Mouse (Mus musculus) intestine, postnatal 0 days (tissue): ENCODE results near the gene Igfn1. TPM values are rescaled to one million over a fixed set of nuclear protein-coding genes. Genes with fewer than 3 reads are reported as not detected.

ENCODE experiments used
- ATAC-seq: fragments of 200-750 bp; cut with Nextera tagmentation; 2 replicates; pipeline ENCODE4 v1.8.0; 2017; ENCODE audit warnings: mild to moderate bottlenecking, moderate TSS enrichment, moderate library complexity
- H3K27ac ChIP-seq: fragments of 300-500 bp; sonication (generic); 2 replicates; pipeline ENCODE4 v1.5.1; 2014; ENCODE audit warnings: mild to moderate bottlenecking, low read depth, low read length, moderate library complexity
- H3K27me3 ChIP-seq: fragments of 300-500 bp; sonication (generic); replicated peaks from 2 replicates; pipeline ENCODE4 v1.6.1; 2014; ENCODE audit warnings: low read length, mixed read lengths; ENCODE audit not compliant: control insufficient read depth, insufficient read depth
- H3K36me3 ChIP-seq: fragments of 300-500 bp; sonication (generic); 2 replicates; pipeline ENCODE4 v1.6.1; 2014; ENCODE audit warnings: mild to moderate bottlenecking, moderate library complexity; ENCODE audit not compliant: control insufficient read depth, insufficient read depth
- H3K4me1 ChIP-seq: fragments of 300-500 bp; sonication (generic); replicated peaks from 2 replicates; pipeline ENCODE4 v1.6.1; 2014; ENCODE audit warnings: antibody characterized with exemption, low read length, mixed read lengths; ENCODE audit not compliant: control insufficient read depth, insufficient read depth
- H3K4me2 ChIP-seq: fragments of 300-500 bp; sonication (generic); replicated peaks from 2 replicates; pipeline ENCODE4 v1.6.1; 2014; ENCODE audit warnings: low read depth, mild to moderate bottlenecking, moderate library complexity
- H3K4me3 ChIP-seq: fragments of 300-500 bp; sonication (generic); 2 replicates; pipeline ENCODE4 v1.5.1; 2014; ENCODE audit warnings: low read depth, low read length
- H3K9ac ChIP-seq: fragments of 300-500 bp; sonication (generic); 2 replicates; pipeline ENCODE4 v1.6.1; 2014; ENCODE audit warnings: mild to moderate bottlenecking, low read depth, low read length
- H3K9me3 ChIP-seq: fragments of 300-500 bp; sonication (generic); 2 replicates; pipeline ENCODE4 v1.6.1; 2016; ENCODE audit warnings: mixed run types; ENCODE audit not compliant: control insufficient read depth
- CTCF ChIP-seq: sonication (generic); IDR thresholded peaks from 2 replicates; pipeline ENCODE4 v1.5.1; 2016; ENCODE audit warnings: low read depth, mild to moderate bottlenecking, control low read depth, antibody characterized with exemption, moderate library complexity
- WGBS: fragments of 180-500 bp; shearing (Covaris S2); extraction: QIAGEN DNeasy Blood & Tissue Kit; methylation state at CpG from one replicate; pipeline ENCODE4 v1.1.7; 2014; 5-methylcytosine and 5-hydroxymethylcytosine counted together
- polyA plus RNA-seq: library from polyadenylated mRNA; unstranded; fragments of >200 nt; fragmentation: Nextera tagmentation; extraction: Ambion mirVana; gene quantifications from 2 replicates; pipeline ENCODE4 v1.2.1, GENCODE M21; 2015

Igfn1 gene
- polyA plus RNA-seq, 1 experiment from 2014 or later: 0.09 TPM

DNA sequence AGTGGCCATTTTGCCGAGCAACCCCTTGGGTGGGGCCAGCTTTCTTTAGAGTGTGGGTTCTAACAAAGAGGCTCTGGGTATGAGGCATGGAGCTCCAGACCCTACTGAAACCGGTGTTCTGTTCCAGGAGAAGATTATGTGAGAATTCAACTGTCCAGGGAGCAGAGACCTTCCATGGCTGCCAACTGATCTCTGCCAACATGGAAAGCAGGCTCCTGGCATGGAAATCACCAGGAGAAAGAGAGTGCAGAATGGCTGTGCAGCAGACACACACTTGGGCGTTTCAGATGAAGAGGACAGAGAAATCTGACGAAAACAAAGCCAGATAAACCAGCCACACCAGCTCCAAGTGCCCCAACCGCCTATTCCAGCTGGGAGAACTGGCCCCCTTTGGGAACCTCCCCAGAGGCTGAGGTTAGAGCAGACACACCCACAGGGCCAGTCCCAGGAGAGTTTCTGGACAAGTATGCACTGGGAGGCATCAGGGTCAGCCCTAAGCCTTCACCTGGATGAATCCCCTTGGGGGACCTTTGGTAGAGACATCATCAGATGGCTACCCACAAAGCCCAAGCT is 89.6 kb downstream of the Igfn1 start:
- TF ChIP-seq CTCF: no peak
- no peak for ATAC-seq
- H3K4me2 ChIP-seq: no peak overlapping the region

GRCm38 (mm10) chr1:135913657-135914056 is 92.5 kb downstream of the Igfn1 start:
- WGBS: 62% methylated on average over 4 of the region's 4 CpGs
- no peak for TF ChIP-seq CTCF
- no peak overlapping the region for H3K4me2 ChIP-seq

More for the DNA sequence above, 89.6 kb downstream of the Igfn1 start:
- Histone ChIP-seq H3K4me3 (no peak overlapping the region), H3K27ac (no peak overlapping the region), H3K27me3 (peaks cover 54% of the 10 kb centered on the region), H3K36me3 (no peaks in the 10 kb centered on the region), H3K4me1 (no peaks in the 10 kb centered on the region), H3K9me3 (no peaks in the 10 kb centered on the region), H3K9ac (no peak overlapping the region)
- WGBS: 25% methylated on average over 5 of the region's 5 CpGs

GRCm38 (mm10) chr1:135909381-135909780 is 96.8 kb downstream of the Igfn1 start:
- Histone ChIP-seq H3K4me2 (no peak overlapping the region), H3K4me1 (no peaks in the 10 kb centered on the region), H3K4me3 (no peak overlapping the region), H3K36me3 (no peaks in the 10 kb centered on the region), H3K9me3 (no peaks in the 10 kb centered on the region), H3K9ac (no peak overlapping the region), H3K27me3 (0 out of 2 replicates have a peak, but pooled peaks cover 4% of the 10 kb centered on the region), H3K27ac (no peak overlapping the region)
- no peak for TF ChIP-seq CTCF
- 17% methylated on average over 6 of the region's 6 CpGs for WGBS
- ATAC-seq: no peak

More at GRCm38 (mm10) chr1:135913657-135914056, 92.5 kb downstream of the Igfn1 start:
- Histone ChIP-seq H3K4me3 (no peak overlapping the region), H3K4me1 (no peaks in the 10 kb centered on the region), H3K9ac (no peak overlapping the region), H3K36me3 (no peaks in the 10 kb centered on the region), H3K27ac (no peak overlapping the region), H3K9me3 (no peaks in the 10 kb centered on the region), H3K27me3 (peaks cover 38% of the 10 kb centered on the region)
- ATAC-seq: no peak

GRCm38 (mm10) chr1:135906736-135907135 is 99.4 kb downstream of the Igfn1 start:
- H3K27ac ChIP-seq: no peak overlapping the region
- H3K36me3 ChIP-seq: no peaks in the 10 kb centered on the region
- WGBS: 66% methylated on average over 11 of the region's 11 CpGs
- 0 out of 2 replicates have a peak, but pooled peaks cover 4% of the 10 kb centered on the region for H3K27me3 ChIP-seq
- H3K4me3 ChIP-seq: no peak overlapping the region
- H3K4me2 ChIP-seq: no peak overlapping the region
- ATAC-seq: no peak
- no peak overlapping the region for H3K9ac ChIP-seq
- H3K9me3 ChIP-seq: no peaks in the 10 kb centered on the region
- H3K4me1 ChIP-seq: no peaks in the 10 kb centered on the region
- no peak for TF ChIP-seq CTCF

Other genes starting within 250 kb of the Igfn1 start
- 22.0 and 22.5 TPM in 2 replicates for gene Phlda3, start 240.2 kb downstream of the Igfn1 start, polyA plus RNA-seq
- 3.1 and 4.1 TPM in 2 replicates for gene Tnni1, start 226.9 kb downstream of the Igfn1 start, polyA plus RNA-seq
- 208 and 224 TPM in 2 replicates for gene Lad1, start 187.7 kb downstream of the Igfn1 start, polyA plus RNA-seq
- 56.8 and 73.9 TPM in 2 replicates for gene Tnnt2, start 170.0 kb downstream of the Igfn1 start, polyA plus RNA-seq
- 0.03 and 0.07 TPM in 2 replicates for gene Pkp1, start 87.1 kb downstream of the Igfn1 start, polyA plus RNA-seq
- gene Tmem9, start 1.8 kb upstream of the Igfn1 start, polyA plus RNA-seq: 212 and 237 TPM in 2 replicates
- not detected in 2 replicates for gene Ascl5, start 44.5 kb upstream of the Igfn1 start, polyA plus RNA-seq
- 0.08 and 0.22 TPM in 2 replicates for gene Cacna1s, start 46.4 kb upstream of the Igfn1 start, polyA plus RNA-seq
- gene Kif21b, start 125.0 kb upstream of the Igfn1 start, polyA plus RNA-seq: 5.5 and 6.4 TPM in 2 replicates
- gene Mroh3, start 206.5 kb upstream of the Igfn1 start, polyA plus RNA-seq: 0.04 and 0.25 TPM in 2 replicates
- 15.8 and 18.3 TPM in 2 replicates for gene Inava, start 227.9 kb upstream of the Igfn1 start, polyA plus RNA-seq